In genomic region chr4:94543041-94543440, GRCm38 (mm10) we compare ENCODE assay signal across 20 mouse cellular contexts. TPM values are rescaled to one million over a fixed set of nuclear protein-coding genes. Genes with fewer than 3 reads are reported as not detected.
"Had no signal": no experiment of that assay in that cellular context is flagged by ENCODE, and none has a peak within 500 bp of the region (broad histone marks: within the 10 kb centered on the region; RNA-seq: fewer than 3 reads in every experiment).

No protein-coding gene starts in this region.

- H3K4me1 ChIP-seq: limb, embryonic 15.5 days; liver, embryonic 12.5 days; lung, embryonic 15.5 days; midbrain, embryonic 10.5 days; neural tube, embryonic 13.5 days had no signal

- H3K27me3 ChIP-seq: limb, embryonic 15.5 days; liver, embryonic 12.5 days; lung, embryonic 15.5 days; neural tube, embryonic 13.5 days had no signal

- H3K9me3 ChIP-seq: limb, embryonic 15.5 days; liver, embryonic 12.5 days; lung, embryonic 15.5 days; midbrain, embryonic 10.5 days; neural tube, embryonic 13.5 days had no signal

- H3K9ac ChIP-seq: limb, embryonic 15.5 days; liver, embryonic 12.5 days; lung, embryonic 15.5 days; neural tube, embryonic 13.5 days had no signal

- DNase-seq: kidney, adult 11 months; kidney, adult 9 months; kidney, postnatal 36 days; right cerebral cortex, adult 18-20 months; right cerebral cortex, postnatal 25 days had no signal

- H3K4me3 ChIP-seq: limb, embryonic 15.5 days; liver, embryonic 12.5 days; lung, embryonic 15.5 days; midbrain, embryonic 10.5 days; neural tube, embryonic 13.5 days had no signal

- H3K4me2 ChIP-seq: limb, embryonic 15.5 days; liver, embryonic 12.5 days; lung, embryonic 15.5 days; neural tube, embryonic 13.5 days had no signal

- H3K27ac ChIP-seq: kidney, postnatal 0 days; limb, embryonic 15.5 days; liver, embryonic 12.5 days; lung, embryonic 15.5 days; midbrain, embryonic 10.5 days; neural tube, embryonic 13.5 days had no signal

RNA-seq across cellular contexts. Expression of gene Gm10306, which starts 13.3 kb away (rescaled TPM):
- total RNA-seq: layer of hippocampus, adult 18-20 months; layer of hippocampus, postnatal 10 days; left cerebral cortex, adult 18-20 months; left cerebral cortex, postnatal 14 days; megakaryocyte progenitor cell, adult 5-6 weeks had no signal
- polyA plus RNA-seq: limb, embryonic 15.5 days; liver, embryonic 16.5 days; lung, embryonic 15.5 days; midbrain, embryonic 10.5 days; midbrain, embryonic 16.5 days; small intestine, adult 2 months; stomach, embryonic 16.5 days had no signal
